Mouse (Mus musculus): Measurements from ENCODE around the gene Pdxk.

The Pdxk gene

GRCm38 (mm10) chr10:78464792-78465207 is at the start of gene Pdxk:
Gene Pdxk, minus strand, starts transcription at chr10:78464975.
- in situ Hi-C loops (cut with MboI, MseI): loop anchor here (10.0 kb wide), 1 partner anchor 110 kb away; the partner anchor contains the start of gene Ilvbl

GRCm38 (mm10) chr10:78502986-78503733 is 38.4 kb upstream of the Pdxk start:
- in situ Hi-C loops (cut with MboI, MseI): no loop called here

GRCm38 (mm10) chr10:78487431-78488086 is 22.8 kb upstream of the Pdxk start:
- in situ Hi-C loops (cut with MboI, MseI): loop anchor here (10.0 kb wide), 1 partner anchor 97 kb away; no protein-coding TSS in a partner anchor

- in situ Hi-C loops (cut with MboI, MseI): loop anchor here (10.0 kb wide), 1 partner anchor 98 kb away; no protein-coding TSS in a partner anchor
Measured at GRCm38 (mm10) chr10:78486871-78487270, 22.1 kb upstream of the Pdxk start.

GRCm38 (mm10) chr10:78485369-78485768 is 20.6 kb upstream of the Pdxk start:
- in situ Hi-C loops (cut with MboI, MseI): loop anchor here (10.0 kb wide), 1 partner anchor 99 kb away; no protein-coding TSS in a partner anchor

GRCm38 (mm10) chr10:78481928-78482499 is 17.2 kb upstream of the Pdxk start:
- in situ Hi-C loops (cut with MboI, MseI): loop anchor here (10.0 kb wide), 1 partner anchor 103 kb away; no protein-coding TSS in a partner anchor

GRCm38 (mm10) chr10:78480954-78481927 is 16.5 kb upstream of the Pdxk start:
- in situ Hi-C loops (cut with MboI, MseI): loop anchor here (10.0 kb wide), 1 partner anchor 104 kb away; no protein-coding TSS in a partner anchor

GRCm38 (mm10) chr10:78476821-78477220 is 12.0 kb upstream of the Pdxk start:
- in situ Hi-C loops (cut with MboI, MseI): no loop called here

- in situ Hi-C loops (cut with MboI, MseI): no loop called here
Measured at GRCm38 (mm10) chr10:78474759-78475158, 10.0 kb upstream of the Pdxk start.

GRCm38 (mm10) chr10:78473434-78473833 is 8.7 kb upstream of the Pdxk start:
- in situ Hi-C loops (cut with MboI, MseI): no loop called here

GRCm38 (mm10) chr10:78472046-78472445 is 7.3 kb upstream of the Pdxk start:
- in situ Hi-C loops (cut with MboI, MseI): no loop called here

- in situ Hi-C loops (cut with MboI, MseI): no loop called here
Measured at GRCm38 (mm10) chr10:78470582-78471313, 6.0 kb upstream of the Pdxk start.

- in situ Hi-C loops (cut with MboI, MseI): loop anchor here (10.0 kb wide), 1 partner anchor 107 kb away; the partner anchor contains the start of gene Ilvbl
Measured at GRCm38 (mm10) chr10:78467761-78468310, 3.1 kb upstream of the Pdxk start.

- in situ Hi-C loops (cut with MboI, MseI): loop anchor here (10.0 kb wide), 1 partner anchor 108 kb away; the partner anchor contains the start of gene Ilvbl
Measured at GRCm38 (mm10) chr10:78466647-78467046, 1.9 kb upstream of the Pdxk start.

- in situ Hi-C loops (cut with MboI, MseI): loop anchor here (10.0 kb wide), 1 partner anchor 109 kb away; the partner anchor contains the start of gene Ilvbl
Measured at GRCm38 (mm10) chr10:78465472-78465871, 697 bp upstream of the Pdxk start.

GRCm38 (mm10) chr10:78464201-78464791 is 479 bp downstream of the Pdxk start:
- in situ Hi-C loops (cut with MboI, MseI): loop anchor here (10.0 kb wide), 1 partner anchor 111 kb away; the partner anchor contains the start of gene Ilvbl

GRCm38 (mm10) chr10:78463769-78464167 is 1.0 kb downstream of the Pdxk start:
- in situ Hi-C loops (cut with MboI, MseI): loop anchor here (10.0 kb wide), 1 partner anchor 111 kb away; the partner anchor contains the start of gene Ilvbl

- in situ Hi-C loops (cut with MboI, MseI): loop anchor here (10.0 kb wide), 1 partner anchor 112 kb away; the partner anchor contains the start of gene Ilvbl
Measured at GRCm38 (mm10) chr10:78462945-78463768, 1.6 kb downstream of the Pdxk start.

Data from T-helper 2 cell (primary cell).